Comparison of ENCODE assay signal across 8 mouse cellular contexts in the genomic region with DNA sequence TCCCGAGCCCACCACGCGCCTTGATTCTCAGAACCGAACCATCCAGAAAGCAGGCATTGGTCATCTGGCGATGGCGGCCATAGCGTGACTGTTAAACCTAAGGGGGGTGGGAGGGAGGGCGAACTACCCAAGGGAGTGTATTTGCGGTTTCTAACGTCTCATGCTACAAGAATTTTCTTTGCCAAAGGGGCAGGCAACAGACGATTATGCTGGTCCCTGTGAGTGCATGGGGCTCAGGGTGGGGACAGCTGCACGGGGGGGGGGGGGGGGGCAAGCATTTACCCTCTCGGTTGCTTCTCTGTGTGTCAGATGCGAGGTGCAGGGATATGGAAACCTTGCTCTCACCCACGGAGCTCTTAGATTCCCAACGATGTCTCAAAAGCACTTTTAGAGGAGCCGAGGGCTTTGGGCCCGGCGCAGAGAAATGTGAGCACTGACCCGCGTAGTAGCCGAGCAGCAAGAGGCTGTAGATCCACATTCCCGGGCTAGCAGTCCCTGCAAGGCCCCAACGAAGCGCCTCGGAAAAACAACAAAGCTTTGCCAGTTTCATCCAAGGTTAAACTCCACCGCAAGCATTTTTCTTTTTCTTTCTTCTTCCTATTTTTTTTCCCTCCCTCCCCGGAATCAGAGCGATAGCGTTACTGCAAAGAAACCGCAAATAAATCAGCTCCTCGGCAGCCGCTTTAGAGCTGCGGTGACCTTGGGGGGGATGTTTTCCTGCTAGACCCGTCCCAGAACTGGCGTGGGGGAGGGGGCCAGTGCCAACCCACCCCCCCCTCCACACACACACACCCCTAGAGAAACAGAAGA. TPM values are rescaled to one million over a fixed set of nuclear protein-coding genes. Genes with fewer than 3 reads are reported as not detected.
DNase-seq lines count a peak whose midpoint lies in the region; ATAC-seq and TF ChIP-seq lines count a peak whose summit lies in the region.

No protein-coding gene starts in this region.

- no peaks in the 10 kb centered on the region for H3K9me3 ChIP-seq in intestine, postnatal 0 days (ENCODE audit: control insufficient read depth)
- H3K9me3 ChIP-seq in liver, embryonic 15.5 days (replicated peaks): no peaks in the 10 kb centered on the region
- no peaks in the 10 kb centered on the region for H3K9me3 ChIP-seq in neural tube, embryonic 15.5 days (replicated peaks)

- DNase-seq in layer of hippocampus, adult 2 months (ENCODE audit: low spot score in 2 of 2): no peak
- no peak for DNase-seq in layer of hippocampus, postnatal 36 days
- peak; percentile 57 to 63 for DNase-seq in cerebellum, postnatal 14 days
- peak; percentile 20 to 65 for DNase-seq in gastrocnemius, postnatal 36 days

- no peaks in the 10 kb centered on the region for H3K4me1 ChIP-seq in intestine, postnatal 0 days (replicated peaks; ENCODE audit: control insufficient read depth, insufficient read depth, low read length)
- H3K4me1 ChIP-seq in liver, embryonic 15.5 days (replicated peaks): peaks cover 25% of the 10 kb centered on the region
- H3K4me1 ChIP-seq in neural tube, embryonic 15.5 days: peaks cover 44% of the 10 kb centered on the region

- intact Hi-C loops in gastrocnemius, postnatal 36 days (cut with DNase I): loop anchor here (5.0 kb wide), 1 partner anchor 55 kb away; no protein-coding TSS in a partner anchor

- under 1% methylated on average over 35 of the region's 36 CpGs for WGBS in intestine, postnatal 0 days
- WGBS in liver, embryonic 15.5 days (ENCODE audit: insufficient replicate concordance): under 1% methylated on average over 36 of the region's 36 CpGs
- under 1% methylated on average over 35 of the region's 36 CpGs for WGBS in neural tube, embryonic 15.5 days

- peak overlapping the region; percentile 100 for H3K27ac ChIP-seq in layer of hippocampus, adult 2 months
- H3K27ac ChIP-seq in intestine, postnatal 0 days (ENCODE audit: low read depth, low read length): peak overlapping the region; percentile 100
- peak overlapping the region; percentile 86 for H3K27ac ChIP-seq in liver, embryonic 15.5 days (replicated peaks)
- H3K27ac ChIP-seq in neural tube, embryonic 15.5 days (replicated peaks): peak overlapping the region; percentile 100

- no peaks in the 10 kb centered on the region for H3K27me3 ChIP-seq in intestine, postnatal 0 days (replicated peaks; ENCODE audit: control insufficient read depth, insufficient read depth, low read length)
- H3K27me3 ChIP-seq in liver, embryonic 15.5 days: peaks cover 91% of the 10 kb centered on the region
- no peaks in the 10 kb centered on the region for H3K27me3 ChIP-seq in neural tube, embryonic 15.5 days (replicated peaks)

- peak overlapping the region; percentile 87 for H3K4me2 ChIP-seq in intestine, postnatal 0 days (replicated peaks; ENCODE audit: low read depth)
- peak overlapping the region; percentile 68 for H3K4me2 ChIP-seq in liver, embryonic 15.5 days
- peak overlapping the region; percentile 85 for H3K4me2 ChIP-seq in neural tube, embryonic 15.5 days

- no peaks in the 10 kb centered on the region for H3K36me3 ChIP-seq in intestine, postnatal 0 days (ENCODE audit: control insufficient read depth, insufficient read depth)
- no peaks in the 10 kb centered on the region for H3K36me3 ChIP-seq in liver, embryonic 15.5 days (replicated peaks)
- no peaks in the 10 kb centered on the region for H3K36me3 ChIP-seq in neural tube, embryonic 15.5 days

- peak overlapping the region; percentile 93 for H3K9ac ChIP-seq in intestine, postnatal 0 days (ENCODE audit: low read depth, low read length)
- H3K9ac ChIP-seq in liver, embryonic 15.5 days: peak overlapping the region; percentile 28; the same call in 1 of the 2 replicates
- H3K9ac ChIP-seq in neural tube, embryonic 15.5 days (replicated peaks): peak overlapping the region; percentile 78

- TF ChIP-seq CTCF in layer of hippocampus, adult 2 months (conservative IDR thresholded peaks at IDR 0.05): no peak
- no peak for TF ChIP-seq CTCF in intestine, postnatal 0 days (IDR thresholded peaks at IDR 0.05; ENCODE audit: low read depth)

- peak overlapping the region; percentile 90 for H3K4me3 ChIP-seq in layer of hippocampus, adult 2 months
- peak overlapping the region; percentile 92 for H3K4me3 ChIP-seq in intestine, postnatal 0 days (ENCODE audit: low read depth, low read length)
- peak overlapping the region; percentile 63 for H3K4me3 ChIP-seq in liver, embryonic 15.5 days (replicated peaks)
- H3K4me3 ChIP-seq in neural tube, embryonic 15.5 days (replicated peaks): peak overlapping the region; percentile 92

- no peak for ATAC-seq in intestine, postnatal 0 days
- ATAC-seq in liver, embryonic 15.5 days (ENCODE audit: insufficient read depth): no peak
- no peak for ATAC-seq in neural tube, embryonic 15.5 days (ENCODE audit: low FRiP score)
- ATAC-seq in megakaryocyte-erythroid progenitor cell, adult 5-6 weeks (replicated peaks; ENCODE audit: low FRiP score, low TSS enrichment, poor library complexity, severe bottlenecking): no peak

RNA-seq across cellular contexts. Expression of a gene that starts 5.0 kb away (rescaled TPM):
- 100 to 1,000 TPM; 142 to 143 TPM for total RNA-seq in layer of hippocampus, adult 2 months (2021)
- total RNA-seq in layer of hippocampus, postnatal 36 days (2021): 100 to 1,000 TPM; 146 to 156 TPM
- 10 to 100 TPM; 27.1 to 27.6 TPM for total RNA-seq in gastrocnemius, postnatal 36 days (2021)
- polyA plus RNA-seq in intestine, postnatal 0 days (2015; fragmentation: Nextera tagmentation; extraction: Ambion mirVana): 9.9 and 11.7 TPM in 2 replicates
- polyA plus RNA-seq in liver, embryonic 15.5 days (2015; fragmentation: Nextera tagmentation; extraction: Ambion mirVana): 3.4 and 3.7 TPM in 2 replicates
- polyA plus RNA-seq in neural tube, embryonic 15.5 days (2015; fragmentation: Nextera tagmentation; extraction: Ambion mirVana): 22.5 and 26.0 TPM in 2 replicates
- 8.8 and 11.7 TPM in 2 replicates for total RNA-seq in megakaryocyte-erythroid progenitor cell, adult 5-6 weeks (2014; fragmentation: Nextera tagmentation)
- total RNA-seq in megakaryocyte-erythroid progenitor cell, adult 5-6 weeks (2017): 0.85 and 4.2 TPM in 2 replicates

Comparison
In these comparisons a context has a peak if more than half of its experiments do, and no peak if none do; other contexts are left out.
1. DNase-seq: peak in cerebellum, postnatal 14 days (2 of 2) and gastrocnemius, postnatal 36 days (2 of 2); none in layer of hippocampus, adult 2 months (0 of 2) and layer of hippocampus, postnatal 36 days (0 of 2).
2. H3K9ac ChIP-seq: peak in every context shown above with its lines; median percentile 93 in intestine, postnatal 0 days; 78 in neural tube, embryonic 15.5 days; 28 in liver, embryonic 15.5 days.
3. RNA of a gene that starts 5.0 kb away (total RNA-seq): 146 to 156 TPM in layer of hippocampus, postnatal 36 days and 142 to 143 TPM in layer of hippocampus, adult 2 months; 27.1 to 27.6 TPM in gastrocnemius, postnatal 36 days and 0.85 to 11.7 TPM in megakaryocyte-erythroid progenitor cell, adult 5-6 weeks; every median in the first group is over 4 times any median in the second.
4. Peak in every context shown above with its lines, with median percentiles within 50 percentile points of each other: H3K27ac ChIP-seq, H3K4me3 ChIP-seq and H3K4me2 ChIP-seq.